Mouse (Mus musculus) kidney, postnatal 36 days (tissue): ENCODE results near the gene Clba1.

Experiments
- DNase-seq, 2 experiments: peaks; one replicate each; pipeline ENCODE4 v3.0.0; 2021 to 2022; ENCODE audit warnings: mixed read lengths in 2 of 2

Clba1 gene

DNA sequence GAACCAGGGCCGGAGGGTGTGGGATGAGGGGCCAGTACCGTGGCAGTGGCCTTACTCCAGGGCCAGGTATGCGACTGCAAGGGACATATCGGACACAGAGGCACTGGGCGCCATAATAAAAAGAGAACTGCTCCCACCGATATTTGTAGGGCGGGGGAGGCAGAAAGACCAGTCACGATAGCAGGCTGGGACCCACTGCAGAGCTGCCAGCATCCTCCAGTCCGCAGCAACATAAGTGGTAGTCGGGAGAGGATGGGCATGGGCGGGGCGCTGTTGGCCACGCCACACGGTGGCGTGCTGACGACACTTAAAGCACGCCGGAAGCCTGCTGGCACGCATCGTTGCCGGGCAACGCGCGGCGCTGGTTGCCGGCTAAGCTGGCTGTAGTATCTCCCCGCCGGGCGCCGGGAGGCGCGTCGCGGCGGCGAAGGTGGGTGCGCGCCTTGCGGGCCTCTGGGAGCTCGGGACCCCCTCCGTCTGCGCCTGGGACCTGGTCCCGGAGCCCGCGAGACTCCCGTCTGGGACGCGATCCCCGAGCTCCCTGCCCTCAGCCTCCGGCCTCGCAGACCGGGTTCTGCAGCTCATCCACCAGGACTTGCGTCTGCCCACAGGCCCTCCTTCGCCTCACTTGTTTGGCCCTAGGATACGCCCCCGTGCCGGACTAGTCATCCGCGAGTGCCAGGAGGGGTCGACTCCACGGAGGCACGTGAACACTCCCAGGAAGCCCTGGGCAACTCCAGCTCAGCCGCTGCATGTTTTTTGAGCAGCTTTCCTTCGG lies at the start of gene Clba1:
TSS of gene Clba1 (plus strand) at position 351 of the 778 bp plus-strand sequence.
- DNase-seq, result peak; percentile 95 to 97

DNA sequence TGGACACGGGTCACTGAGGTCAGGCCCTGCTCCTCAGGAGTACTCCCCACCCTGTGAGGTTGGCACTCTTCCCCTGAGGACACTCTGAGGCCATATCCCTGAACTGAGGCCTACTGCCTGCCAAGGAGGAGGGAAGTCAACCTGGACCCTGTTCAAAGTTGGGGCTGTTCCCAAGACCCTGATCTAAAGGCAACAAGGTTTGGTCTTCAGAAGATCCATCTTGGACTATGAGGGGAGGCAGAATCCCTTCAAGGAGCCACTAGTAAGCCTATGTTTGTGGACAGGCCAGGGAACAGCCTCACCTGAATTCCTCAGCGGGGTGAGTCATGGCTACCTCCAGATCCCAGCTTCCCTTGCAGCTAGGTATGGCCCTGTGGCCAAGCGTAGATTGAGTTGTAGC lies 49.3 kb upstream of the Clba1 start:
- DNase-seq, result no peak

DNA sequence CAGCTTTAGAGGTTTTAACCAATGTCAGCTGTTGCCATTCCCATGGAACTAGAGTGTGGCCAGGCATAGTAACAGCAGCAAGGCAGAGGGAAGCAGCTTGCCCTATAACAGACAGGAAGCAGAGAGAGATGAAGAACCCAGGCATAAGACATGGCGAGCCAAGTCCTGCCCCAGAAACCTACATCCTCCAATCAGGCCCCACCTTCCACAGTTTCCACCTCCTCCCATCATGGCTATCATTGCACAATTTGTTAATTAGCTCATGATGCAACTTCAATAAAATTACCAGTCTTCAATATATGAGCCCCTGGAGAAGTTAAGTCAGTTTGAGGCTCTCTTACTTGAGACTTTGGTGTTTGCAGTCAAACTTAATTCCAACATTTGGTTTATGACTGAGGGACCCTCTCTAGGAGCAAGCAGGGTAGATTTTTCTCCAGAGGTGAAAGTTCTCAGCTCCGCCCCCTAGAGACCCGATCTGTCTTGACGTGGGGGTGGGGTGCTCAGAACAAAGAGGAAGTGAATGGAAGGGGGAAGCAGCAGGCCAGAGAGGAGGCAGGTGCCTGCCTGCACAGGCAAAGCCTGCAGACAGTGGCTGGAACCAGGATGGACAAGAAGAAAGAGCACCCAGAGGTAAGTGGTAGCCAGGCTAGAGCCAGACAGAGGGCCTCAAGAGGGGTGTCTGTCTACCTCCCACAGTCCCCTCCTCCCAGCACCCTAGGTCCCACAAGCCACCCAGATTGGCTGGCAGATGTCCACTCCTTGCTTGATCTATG lies 48.4 kb upstream of the Clba1 start, which contains the start of gene Pld4:
TSS of gene Pld4 (plus strand) at position 502 of the 773 bp plus-strand sequence.
- peak in 1 of 2 experiments; percentile 38 for DNase-seq

DNA sequence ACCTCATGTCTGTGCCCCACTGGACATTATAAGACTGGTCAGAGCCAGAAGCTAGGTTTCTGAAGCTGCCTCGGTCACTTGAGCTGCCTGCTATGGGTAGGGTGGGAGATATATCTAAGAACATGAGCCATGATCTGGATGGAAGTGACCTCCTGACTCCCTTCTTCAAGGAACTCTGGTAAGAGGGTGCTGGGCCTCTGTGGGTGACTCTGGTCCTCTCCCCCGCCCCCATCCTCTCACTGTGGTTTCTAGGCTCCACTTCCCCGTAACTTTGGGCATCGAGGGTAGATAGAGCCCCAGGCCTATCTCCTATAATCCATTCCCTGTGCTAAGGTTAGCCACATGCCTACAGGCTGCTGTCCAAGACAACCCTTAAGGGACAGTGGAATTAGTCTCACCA lies 47.3 kb upstream of the Clba1 start:
- no peak for DNase-seq

DNA sequence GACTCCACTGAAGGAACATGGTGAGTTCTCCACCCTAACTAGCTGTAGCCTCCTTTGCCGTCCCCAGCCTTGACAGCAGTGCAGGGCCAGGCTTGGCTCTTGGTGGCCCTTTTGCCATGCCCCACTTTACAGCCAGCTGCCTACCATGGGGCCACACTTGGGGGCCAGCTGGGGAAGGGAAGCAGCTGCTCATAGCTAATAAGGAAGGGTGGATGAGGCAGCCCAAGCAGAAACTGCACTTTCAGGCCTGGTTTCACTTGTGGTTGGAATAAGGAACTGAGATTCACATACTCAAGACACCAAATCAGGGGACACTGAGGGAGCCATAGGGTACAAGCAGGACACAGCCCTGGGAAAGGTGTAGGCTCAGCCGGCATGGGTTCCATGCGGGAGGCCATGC lies 46.7 kb upstream of the Clba1 start:
- DNase-seq, result no peak

DNA sequence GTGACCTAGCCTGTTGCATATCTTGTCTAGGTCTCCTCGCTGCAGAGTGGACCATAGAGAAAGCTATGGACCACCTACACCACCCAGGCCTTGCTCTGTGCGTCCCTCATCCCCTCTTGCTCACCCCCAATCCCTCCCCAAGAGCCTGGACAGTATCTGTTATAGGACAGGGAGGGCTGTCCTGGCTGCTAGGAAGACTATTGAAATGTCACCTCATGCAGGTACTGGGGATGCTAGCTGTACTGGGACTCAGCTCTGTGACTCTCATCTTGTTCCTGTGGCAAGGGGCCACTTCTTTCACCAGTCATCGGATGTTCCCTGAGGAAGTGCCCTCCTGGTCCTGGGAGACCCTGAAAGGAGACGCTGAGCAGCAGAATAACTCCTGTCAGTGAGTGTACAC lies 45.6 kb upstream of the Clba1 start:
- DNase-seq, result no peak

DNA sequence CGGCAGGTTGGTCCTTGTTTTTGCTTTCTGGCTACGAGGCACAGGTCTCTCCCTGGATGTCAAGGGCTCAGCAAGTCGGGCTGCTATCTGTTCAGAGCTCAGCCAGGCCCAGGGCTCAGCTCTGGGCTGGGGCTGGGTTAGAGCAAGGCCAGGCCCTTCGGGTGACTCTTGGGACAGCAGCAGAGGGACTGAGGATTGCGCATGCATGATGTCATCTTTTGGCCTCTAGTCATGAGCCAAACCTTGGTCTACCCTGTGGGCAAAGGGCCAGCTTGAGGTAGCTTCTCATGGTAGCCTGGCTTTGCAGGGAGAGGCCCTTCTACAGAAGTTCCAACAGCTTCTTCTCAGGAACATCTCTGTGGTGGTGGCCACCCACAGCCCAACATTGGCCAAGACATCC lies 44.6 kb upstream of the Clba1 start:
- DNase-seq, result no peak

DNA sequence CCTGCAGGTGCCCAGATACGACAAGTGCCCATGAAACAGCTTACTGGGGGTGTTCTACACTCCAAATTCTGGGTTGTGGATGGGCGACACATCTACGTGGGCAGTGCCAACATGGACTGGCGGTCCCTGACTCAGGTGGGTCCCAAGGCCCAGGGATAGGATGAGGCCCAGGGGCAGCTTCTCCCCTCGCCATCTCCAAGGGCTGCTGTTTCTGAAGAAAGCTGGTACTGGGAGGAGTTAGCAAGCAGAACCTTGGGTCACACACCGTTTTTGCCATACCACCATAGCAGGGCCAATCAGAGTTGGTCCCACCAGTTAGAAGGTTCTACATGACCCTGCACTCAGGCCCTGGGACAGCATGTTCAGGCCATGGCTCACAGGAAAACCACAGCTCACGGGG lies 43.7 kb upstream of the Clba1 start:
- DNase-seq, result no peak

DNA sequence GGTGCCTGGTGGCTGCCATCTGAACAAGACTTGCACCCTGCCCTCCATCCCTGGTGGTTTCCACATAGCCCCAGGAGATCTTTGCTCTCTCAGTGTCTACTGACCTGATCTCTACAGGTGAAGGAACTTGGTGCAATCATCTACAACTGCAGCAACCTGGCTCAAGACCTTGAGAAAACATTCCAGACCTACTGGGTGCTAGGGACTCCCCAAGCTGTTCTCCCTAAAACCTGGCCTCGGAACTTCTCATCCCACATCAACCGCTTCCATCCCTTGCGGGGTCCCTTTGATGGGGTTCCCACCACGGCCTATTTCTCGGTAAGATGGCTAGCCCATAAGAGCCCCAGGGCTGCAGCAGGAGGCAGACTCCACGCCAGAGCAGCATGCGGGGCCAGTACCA lies 42.2 kb upstream of the Clba1 start:
- DNase-seq, result no peak

DNA sequence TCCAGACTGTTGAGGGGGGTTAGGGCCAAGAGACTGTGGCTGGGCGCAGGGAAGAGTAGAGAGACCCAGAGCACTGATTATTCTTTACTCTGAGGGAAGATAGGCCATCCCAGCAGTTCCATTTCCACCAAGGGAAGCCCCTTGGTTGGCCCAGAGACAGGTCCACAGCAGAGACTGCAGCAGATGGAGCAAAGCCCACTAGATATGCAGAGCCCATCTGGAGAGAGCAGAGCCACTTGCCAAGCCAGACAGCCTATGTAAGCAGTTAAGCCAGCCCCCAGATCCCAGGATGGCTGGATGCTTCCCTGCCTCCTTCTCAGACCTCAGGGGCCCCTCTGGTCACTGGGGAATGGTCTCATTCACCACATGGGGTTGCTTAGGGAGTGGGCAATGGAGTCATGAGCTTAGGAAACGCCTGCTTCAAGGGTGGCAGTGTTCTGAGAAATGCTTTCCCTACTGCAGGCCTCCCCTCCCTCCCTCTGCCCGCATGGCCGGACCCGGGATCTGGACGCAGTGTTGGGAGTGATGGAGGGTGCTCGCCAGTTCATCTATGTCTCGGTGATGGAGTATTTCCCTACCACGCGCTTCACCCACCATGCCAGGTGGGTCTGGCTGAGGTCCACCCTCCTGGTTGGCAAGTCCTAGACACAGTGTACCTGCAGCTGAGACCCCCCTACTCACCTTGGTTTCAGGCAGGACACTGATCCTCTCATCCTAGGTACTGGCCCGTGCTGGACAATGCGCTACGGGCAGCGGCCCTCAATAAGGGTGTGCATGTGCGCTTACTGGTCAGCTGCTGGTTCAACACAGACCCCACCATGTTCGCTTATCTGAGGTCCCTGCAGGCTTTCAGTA lies 41.5 kb upstream of the Clba1 start:
- no peak for DNase-seq

DNA sequence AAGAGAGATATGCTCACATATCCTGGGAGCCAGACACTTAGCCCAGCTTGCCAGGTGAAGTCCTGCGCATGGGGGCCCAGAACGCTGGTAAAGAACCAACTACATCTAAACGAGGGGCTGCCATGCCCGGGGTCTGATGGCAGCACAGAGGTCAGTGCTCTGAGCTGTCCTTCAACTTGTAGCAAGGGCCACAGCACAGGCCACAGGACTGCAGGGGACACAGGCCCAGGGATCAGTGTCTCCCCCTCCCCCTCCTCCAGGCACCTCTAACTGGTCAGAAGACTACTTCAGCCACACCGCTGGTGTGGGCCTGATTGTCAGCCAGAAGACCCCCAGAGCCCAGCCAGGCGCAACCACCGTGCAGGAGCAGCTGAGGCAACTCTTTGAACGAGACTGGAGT lies 40.6 kb upstream of the Clba1 start:
- no peak for DNase-seq

DNA sequence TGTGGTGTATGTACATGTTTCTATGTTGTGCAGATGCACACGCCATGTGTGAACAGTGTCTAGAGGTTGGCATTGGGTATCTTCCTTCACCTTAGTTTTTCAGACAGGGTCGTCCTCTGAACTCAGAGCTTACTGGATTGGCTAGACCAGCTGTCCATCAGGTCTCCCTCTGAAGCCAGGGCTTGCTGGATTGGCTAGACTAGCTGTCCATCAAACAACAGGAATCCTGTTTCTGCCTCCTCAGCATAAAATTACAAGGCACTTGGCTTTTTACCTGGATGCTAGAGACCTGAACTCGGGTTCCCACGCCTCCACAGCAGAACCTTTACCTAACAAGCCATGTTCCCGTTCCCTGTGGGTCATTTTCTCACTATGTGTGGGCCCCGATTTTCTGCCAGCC lies 39.7 kb upstream of the Clba1 start:
- no peak for DNase-seq

DNA sequence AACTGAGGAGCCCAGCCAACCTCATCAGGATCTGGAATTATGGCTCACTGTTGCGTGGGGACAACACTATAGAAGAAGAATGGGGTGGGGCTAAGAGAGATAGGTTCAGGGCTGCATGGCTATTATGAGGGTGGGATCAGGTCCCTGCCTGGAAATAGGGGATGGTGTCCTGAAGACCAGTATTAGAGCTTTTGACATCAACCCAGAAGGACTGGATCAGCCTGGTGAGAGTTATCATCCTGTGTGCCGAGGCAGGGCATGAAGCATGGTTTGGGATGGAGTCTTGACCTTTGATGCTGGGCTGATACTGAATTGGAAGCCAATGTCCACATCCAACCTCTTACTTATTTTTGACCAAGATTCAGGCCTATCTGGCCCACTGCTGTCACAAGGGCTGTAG lies 39.0 kb upstream of the Clba1 start:
- no peak for DNase-seq

DNA sequence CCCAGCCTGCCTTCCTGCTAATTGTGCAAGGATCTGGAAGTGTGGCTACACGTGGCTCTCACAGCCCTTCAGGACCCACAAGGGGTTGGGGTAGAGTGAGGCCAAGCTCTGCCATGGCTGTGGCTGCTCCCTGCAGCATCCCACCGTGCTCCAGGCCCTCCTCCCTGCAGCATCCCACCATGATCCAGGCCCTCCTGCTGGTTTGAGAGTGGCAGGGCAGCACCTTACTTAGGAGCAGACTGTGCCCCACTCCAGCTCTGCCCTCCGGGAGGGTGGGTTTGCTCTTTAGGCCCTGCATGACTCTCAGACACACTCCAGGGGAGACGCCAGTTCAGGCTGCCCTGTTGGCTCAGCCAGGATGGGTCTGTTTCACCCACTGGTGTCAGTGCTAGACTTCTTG lies 38.3 kb upstream of the Clba1 start:
- DNase-seq, result no peak

DNA sequence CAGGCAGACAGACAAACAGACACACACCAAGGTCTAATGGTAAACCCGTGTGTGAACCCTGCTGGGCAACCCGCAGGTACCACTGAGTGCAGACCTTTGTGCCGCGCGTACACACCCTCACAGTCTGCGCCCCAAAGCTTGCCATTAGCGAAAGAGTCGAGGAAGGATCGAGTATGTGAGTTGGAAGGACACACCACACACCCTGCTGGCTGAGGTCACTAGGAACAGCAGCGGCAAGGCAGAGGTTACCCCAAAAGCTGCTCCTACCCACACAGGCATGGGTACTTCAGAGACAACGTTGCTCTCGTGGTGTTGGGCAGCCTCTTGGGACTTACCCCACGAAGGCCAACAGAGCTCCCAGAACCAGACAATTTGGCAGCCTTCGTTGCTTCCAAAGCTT lies 36.4 kb upstream of the Clba1 start:
- DNase-seq, result no peak

DNA sequence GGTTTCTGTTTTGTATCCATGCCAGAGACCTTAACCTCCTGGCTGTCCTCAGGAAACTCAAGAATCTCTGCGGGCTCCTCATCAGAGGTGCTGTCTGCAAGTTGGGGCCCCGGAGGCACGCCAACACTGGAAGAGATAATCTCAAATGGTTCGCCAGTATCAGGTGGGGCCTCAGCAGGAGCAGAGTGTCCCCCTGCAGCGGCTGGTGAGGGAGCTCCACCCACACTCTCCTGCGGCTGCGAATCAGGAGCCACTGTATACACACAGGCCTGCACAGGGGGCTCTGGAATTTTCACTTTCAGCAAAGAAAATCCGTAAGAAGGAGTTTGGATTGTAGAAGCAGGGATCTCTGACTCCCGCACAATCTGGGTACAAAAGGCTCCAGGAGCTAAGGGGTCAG lies 35.4 kb upstream of the Clba1 start:
- DNase-seq, result no peak

DNA sequence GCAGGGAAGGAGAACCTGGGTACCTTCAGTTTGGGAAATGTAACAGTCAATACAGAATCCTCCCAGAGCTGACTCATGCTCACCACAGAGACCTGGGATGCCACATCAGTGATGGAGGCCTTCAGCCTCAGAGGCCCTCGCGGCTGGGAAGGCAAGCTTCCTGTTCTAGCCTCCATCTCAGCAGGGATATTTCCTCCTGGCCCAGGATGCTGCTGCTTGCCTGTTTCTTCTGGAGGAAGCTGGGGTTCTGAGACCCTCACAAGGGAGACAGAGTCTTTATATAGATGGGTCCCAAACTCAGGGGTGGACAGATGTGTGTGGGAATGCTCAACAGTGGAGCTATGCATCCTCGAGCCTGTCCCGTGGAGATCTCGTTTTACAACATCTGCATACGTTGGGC lies 34.7 kb upstream of the Clba1 start:
- DNase-seq, result no peak

DNA sequence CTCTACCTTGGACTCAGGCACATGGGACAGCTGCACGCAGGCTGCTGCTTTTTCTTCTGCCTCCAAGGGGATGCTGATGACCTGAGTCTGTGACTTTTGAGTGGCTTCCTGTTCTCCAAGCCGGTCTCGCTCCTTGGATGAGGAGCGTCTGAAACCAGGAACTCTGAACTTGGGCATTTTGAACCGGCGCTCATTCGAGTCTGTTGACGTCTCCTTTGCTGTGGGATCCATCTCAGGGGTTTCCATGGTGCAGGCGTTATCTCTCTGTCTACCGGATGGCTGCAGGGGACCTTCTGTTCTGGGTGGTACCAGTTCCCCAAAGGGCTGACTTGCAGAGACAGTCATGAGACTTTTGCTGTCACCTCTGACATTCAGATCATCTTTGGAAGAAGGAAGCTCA lies 34.3 kb upstream of the Clba1 start:
- no peak for DNase-seq

DNA sequence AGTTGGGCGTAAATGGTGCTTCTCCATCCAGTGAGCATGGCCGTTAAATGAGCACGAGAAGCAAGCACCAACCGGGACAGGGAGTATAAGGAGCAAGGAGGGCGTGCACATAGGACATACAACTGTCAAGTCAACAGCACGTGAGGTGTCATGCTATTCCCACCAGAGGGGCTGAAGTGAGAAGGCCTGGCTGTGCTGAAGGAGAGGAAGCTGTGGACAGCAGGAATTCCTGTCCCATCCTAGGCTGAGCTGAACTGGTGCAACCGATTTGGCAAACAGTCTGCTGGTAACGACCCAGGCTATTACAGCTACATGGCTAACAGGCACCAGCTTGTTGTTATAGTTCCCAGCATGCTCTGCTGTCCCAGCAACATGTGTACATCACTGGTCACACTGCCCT lies 17.7 kb upstream of the Clba1 start:
- DNase-seq, result no peak

DNA sequence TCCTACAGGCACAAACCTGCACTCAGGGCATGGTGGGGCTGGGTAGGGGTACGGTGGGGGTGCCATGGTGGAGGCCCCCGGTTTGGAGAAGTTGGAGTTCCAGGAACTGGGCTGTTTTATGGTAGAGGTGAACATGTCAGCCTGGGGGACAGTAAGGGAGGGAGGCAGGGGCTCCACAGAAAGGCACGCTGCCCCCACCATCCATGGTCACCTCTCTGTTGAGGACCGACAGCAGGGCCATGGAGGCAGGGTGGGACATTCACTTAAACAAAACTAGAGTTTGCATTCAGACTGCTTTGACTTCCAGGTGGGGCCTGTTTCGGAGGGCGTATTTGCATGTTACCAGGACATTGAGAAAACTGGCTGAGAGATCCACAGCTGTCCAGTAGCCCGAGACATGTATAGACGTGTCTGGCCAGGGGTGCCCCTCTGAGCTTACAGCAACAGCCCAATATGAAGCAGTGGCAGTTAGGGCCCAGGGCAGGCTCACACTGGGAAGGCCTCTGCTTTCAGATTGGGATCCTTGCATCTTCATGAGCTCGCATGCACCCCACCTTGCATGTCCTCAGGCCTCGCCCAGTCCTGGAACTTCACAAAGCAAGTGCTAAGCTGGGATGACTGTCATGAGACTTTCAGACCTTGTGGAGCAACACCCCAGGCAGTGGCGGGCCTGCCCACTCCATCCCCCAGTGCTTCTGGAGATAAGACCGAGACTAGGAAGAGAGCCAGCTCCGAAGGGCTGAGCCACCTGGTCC lies 15.0 kb upstream of the Clba1 start:
- DNase-seq, result no peak

DNA sequence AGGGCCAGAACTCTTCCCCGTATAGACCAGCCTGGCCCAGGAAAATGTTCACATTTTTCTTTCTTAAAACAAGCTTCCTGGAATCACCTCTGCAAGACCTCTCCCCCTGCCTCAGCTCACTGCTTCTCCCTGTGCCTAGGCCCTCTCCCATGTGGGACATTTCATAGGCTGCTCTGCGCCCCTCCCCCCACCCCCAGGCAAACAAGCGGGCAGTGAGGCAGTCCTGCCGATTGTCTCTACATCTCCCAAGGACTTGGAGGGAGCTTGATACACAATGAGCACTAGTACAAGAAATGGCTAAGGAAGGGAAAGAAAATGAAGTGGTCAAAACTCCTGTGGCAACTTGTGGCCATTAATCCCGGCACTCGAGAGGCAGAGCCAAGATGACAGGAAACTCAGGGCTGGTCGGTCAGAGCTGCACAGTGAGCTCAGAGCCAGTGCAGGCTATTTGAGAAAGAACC lies 14.4 kb upstream of the Clba1 start:
- no peak for DNase-seq

DNA sequence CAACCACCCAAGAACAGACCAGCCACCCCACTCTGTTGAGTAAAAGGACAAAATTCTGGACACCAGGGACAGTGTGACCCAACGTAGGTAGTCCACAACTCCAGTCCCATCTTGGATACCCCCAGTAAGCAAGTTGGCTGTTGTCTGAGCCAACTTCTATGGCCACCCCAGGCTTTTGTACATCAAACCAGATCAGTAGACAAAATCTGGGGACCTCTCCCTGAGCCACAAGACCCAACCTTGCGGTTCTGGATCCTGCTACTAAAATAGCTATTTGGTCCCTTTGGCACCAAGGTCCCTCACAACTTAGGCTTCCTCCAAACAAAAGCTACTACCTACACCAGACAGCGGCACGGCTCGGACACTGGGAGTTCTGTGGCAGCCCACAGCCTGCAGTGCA lies 13.7 kb upstream of the Clba1 start:
- no peak for DNase-seq
